Mouse (Mus musculus) small intestine, adult 2 months (tissue): ENCODE data around the gene Pwwp2b. TPM values are rescaled to one million over a fixed set of nuclear protein-coding genes. Genes with fewer than 3 reads are reported as not detected.

Experiments used
- H3K27ac ChIP-seq: fragments of 200-500 bp; 2 replicates; pipeline ENCODE4 v1.5.1; 2012; ENCODE audit warnings: low read depth, low read length, control low read depth, inconsistent platforms; ENCODE audit not compliant: insufficient read depth
- H3K27me3 ChIP-seq: fragments of 200-500 bp; 2 replicates; pipeline ENCODE4 v1.6.1; 2012; ENCODE audit warnings: mild to moderate bottlenecking, moderate library complexity, low read length, inconsistent platforms; ENCODE audit not compliant: control insufficient read depth, insufficient read depth
- H3K36me3 ChIP-seq: fragments of 200-500 bp; 2 replicates; pipeline ENCODE4 v1.6.1; 2012; ENCODE audit warnings: mild to moderate bottlenecking, low read length, control low read depth, inconsistent platforms; ENCODE audit not compliant: control insufficient read depth, insufficient read depth
- H3K4me1 ChIP-seq: fragments of 200-500 bp; 2 replicates; pipeline ENCODE4 v1.6.1; 2012; ENCODE audit warnings: low read length, inconsistent platforms, mixed read lengths; ENCODE audit not compliant: control insufficient read depth, insufficient read depth, insufficient read length
- H3K4me3 ChIP-seq: fragments of 200-500 bp; 2 replicates; pipeline ENCODE4 v1.5.1; 2012; ENCODE audit warnings: low read depth, mild to moderate bottlenecking, control low read depth, inconsistent platforms, low read length, moderate library complexity
- CTCF ChIP-seq: fragments of 200-500 bp; IDR thresholded peaks from 2 replicates; pipeline ENCODE4 v1.5.1; 2012; ENCODE audit warnings: low read depth, mild to moderate bottlenecking, control low read depth, inconsistent platforms, low read length, moderate library complexity, mixed read lengths; ENCODE audit not compliant: insufficient replicate concordance, insufficient read length; ENCODE audit errors: extremely low read depth
- POLR2A ChIP-seq: fragments of 200-500 bp; IDR thresholded peaks from 2 replicates; pipeline ENCODE4 v1.6.1; 2012; ENCODE audit warnings: low read depth, mild to moderate bottlenecking, control low read depth, inconsistent platforms, low read length, moderate library complexity
- WGBS: fragments of 180-500 bp; shearing (Covaris S2); methylation state at CpG from one replicate; pipeline ENCODE4 v1.1.7; 2018; 5-methylcytosine and 5-hydroxymethylcytosine counted together
- polyA plus RNA-seq: library from polyadenylated mRNA; depleted of rRNA; stranded (reverse); fragments of >200 nt; gene quantifications from 2 replicates; pipeline ENCODE4 v1.2.3, GENCODE M21; 2012

The Pwwp2b gene
- polyA plus RNA-seq, 1 experiment = 19.4 TPM

GRCm38 (mm10) chr7:139296552-139297100, 48.3 kb downstream of the Pwwp2b start:
- WGBS = 83% methylated on average over 10 of the region's 10 CpGs
- H3K4me1 ChIP-seq = peaks cover 12% of the 10 kb centered on the region; the same call in 1 of the 2 replicates
- TF ChIP-seq POLR2A = no peak
- no peak for TF ChIP-seq CTCF
- H3K4me3 ChIP-seq = no peak overlapping the region
- no peaks in the 10 kb centered on the region for H3K27me3 ChIP-seq
- H3K36me3 ChIP-seq = no peaks in the 10 kb centered on the region
- H3K27ac ChIP-seq = no peak overlapping the region

- no peak overlapping the region for H3K27ac ChIP-seq
- whole genome bisulfite sequencing = 59% methylated on average over 4 of the region's 4 CpGs
- H3K4me3 ChIP-seq = no peak overlapping the region
- no peaks in the 10 kb centered on the region for H3K27me3 ChIP-seq
- no peaks in the 10 kb centered on the region for H3K36me3 ChIP-seq
- peaks cover 21% of the 10 kb centered on the region; the same call in 1 of the 2 replicates for H3K4me1 ChIP-seq
- TF ChIP-seq POLR2A = no peak
- 0 out of 2 replicates have a peak, but pooled peaks have one; percentile 17 for TF ChIP-seq CTCF
Observed at GRCm38 (mm10) chr7:139298446-139298845, 50.2 kb downstream of the Pwwp2b start.

- Histone ChIP-seq H3K4me1 (peaks cover 27% of the 10 kb centered on the region; the same call in 1 of the 2 replicates), H3K4me3 (no peak overlapping the region), H3K36me3 (no peaks in the 10 kb centered on the region), H3K27ac (no peak overlapping the region), H3K27me3 (no peaks in the 10 kb centered on the region)
- 35% methylated on average over 8 of the region's 8 CpGs for WGBS
- TF ChIP-seq CTCF = peak; percentile 98
- TF ChIP-seq POLR2A = no peak
Observed at GRCm38 (mm10) chr7:139299424-139299823, 51.1 kb downstream of the Pwwp2b start.

- 30% methylated on average over 7 of the region's 7 CpGs for WGBS
- H3K4me3 ChIP-seq = no peak overlapping the region
- peaks cover 28% of the 10 kb centered on the region; the same call in 1 of the 2 replicates for H3K4me1 ChIP-seq
- no peaks in the 10 kb centered on the region for H3K36me3 ChIP-seq
- H3K27me3 ChIP-seq = no peaks in the 10 kb centered on the region
- TF ChIP-seq POLR2A (no peak; the same call in 1 of the 2 replicates), CTCF (no peak)
- H3K27ac ChIP-seq = peak overlapping the region; percentile 76
Observed at GRCm38 (mm10) chr7:139300423-139300822, 52.1 kb downstream of the Pwwp2b start.

GRCm38 (mm10) chr7:139301505-139301904, 53.2 kb downstream of the Pwwp2b start:
- 37% methylated on average over 8 of the region's 8 CpGs for WGBS
- H3K4me1 ChIP-seq = peaks cover 26% of the 10 kb centered on the region; the same call in 1 of the 2 replicates
- no peak overlapping the region for H3K4me3 ChIP-seq
- TF ChIP-seq CTCF (no peak), POLR2A (no peak)
- no peaks in the 10 kb centered on the region for H3K36me3 ChIP-seq
- H3K27ac ChIP-seq = peak overlapping the region; percentile 89
- no peaks in the 10 kb centered on the region for H3K27me3 ChIP-seq

GRCm38 (mm10) chr7:139302314-139302713, 54.0 kb downstream of the Pwwp2b start:
- Histone ChIP-seq H3K27me3 (no peaks in the 10 kb centered on the region), H3K4me3 (no peak overlapping the region), H3K36me3 (no peaks in the 10 kb centered on the region), H3K27ac (peak overlapping the region; percentile 89), H3K4me1 (peaks cover 28% of the 10 kb centered on the region; the same call in 1 of the 2 replicates)
- 64% methylated on average over 5 of the region's 5 CpGs for WGBS
- TF ChIP-seq POLR2A (no peak), CTCF (no peak)

- H3K36me3 ChIP-seq = no peaks in the 10 kb centered on the region
- H3K4me1 ChIP-seq = peaks cover 28% of the 10 kb centered on the region; the same call in 1 of the 2 replicates
- TF ChIP-seq POLR2A = no peak
- peak; percentile 89 for TF ChIP-seq CTCF
- no peak overlapping the region for H3K27ac ChIP-seq
- no peaks in the 10 kb centered on the region for H3K27me3 ChIP-seq
- H3K4me3 ChIP-seq = no peak overlapping the region
- 45% methylated on average over 6 of the region's 6 CpGs for WGBS
Observed at GRCm38 (mm10) chr7:139303280-139304011, 55.2 kb downstream of the Pwwp2b start.
